Mouse (Mus musculus) natural killer cell, adult 2 months (primary cell): Measurements from ENCODE around the gene Ftl1.
A peak's percentile ranks its signal among the peaks of the same experiment; 100 is the strongest.
"Not testable (repeated sequence)": the region's sequence is repeated elsewhere in the genome, so short reads cannot be mapped to it uniquely, and the experiment has no call there.

Experiments used
- DNase-seq, 2 experiments: peaks; one replicate each; pipeline ENCODE4 v3.0.0; 2022; ENCODE audit warnings: low spot score in 2 of 2

Gene Ftl1

DNA sequence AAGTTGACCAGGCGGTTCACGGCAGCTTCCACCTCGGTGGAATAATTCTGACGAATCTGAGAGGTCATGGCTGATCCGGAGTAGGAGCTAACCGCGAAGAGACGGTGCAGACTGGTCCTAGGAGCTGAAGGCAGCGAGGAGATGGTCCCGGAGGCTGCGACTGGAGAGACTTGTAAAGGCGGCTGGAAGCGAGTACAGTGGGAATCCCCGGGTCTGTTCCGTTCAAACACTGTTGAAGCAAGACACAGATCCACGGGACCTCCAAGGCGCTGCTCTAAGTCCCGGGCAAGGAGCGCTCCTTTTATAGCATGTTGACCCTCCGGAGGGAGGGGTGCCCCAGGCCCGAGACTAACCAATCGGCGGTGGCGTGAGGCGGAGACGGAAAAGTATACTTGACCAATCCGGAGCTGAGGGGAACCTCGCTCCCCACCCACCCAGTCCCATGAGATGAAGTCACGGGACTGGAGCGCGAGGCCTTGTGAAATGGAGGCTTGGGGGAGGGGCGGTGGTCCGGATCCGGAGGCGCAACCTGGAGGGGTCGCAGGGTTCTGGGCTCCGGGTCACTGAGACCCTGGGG is at the start of gene Ftl1:
TSS of gene Ftl1 (minus strand) at position 321 of the 577 bp plus-strand sequence.
- peak; percentile 93 to 96 for DNase-seq

GRCm38 (mm10) chr7:45509181-45509882 is 49.6 kb upstream of the Ftl1 start:
- no peak for DNase-seq

- DNase-seq = no peak
Observed at GRCm38 (mm10) chr7:45508561-45508960, 48.9 kb upstream of the Ftl1 start.

- no peak for DNase-seq
Observed at GRCm38 (mm10) chr7:45507583-45507982, 47.9 kb upstream of the Ftl1 start.

DNA sequence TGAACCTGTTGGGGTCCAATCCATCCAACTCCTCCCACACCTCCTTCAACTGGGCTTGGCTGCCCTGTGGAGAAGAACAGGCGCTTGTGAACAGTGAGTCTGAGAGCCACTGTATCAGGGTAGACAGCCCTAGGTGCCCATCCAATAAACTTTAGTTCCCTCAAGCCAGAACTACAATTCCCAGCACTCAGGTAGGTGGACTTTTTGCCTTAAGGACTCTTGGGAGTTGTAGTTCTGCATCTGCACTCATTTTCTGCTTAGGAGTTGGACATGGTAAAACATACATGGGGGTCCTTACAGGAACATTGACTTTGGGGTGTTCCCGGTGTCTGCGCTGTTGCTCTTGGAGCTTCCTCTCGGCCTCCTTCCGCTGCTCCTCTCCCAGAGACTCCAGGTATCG is 38.7 kb upstream of the Ftl1 start:
- DNase-seq = no peak

DNA sequence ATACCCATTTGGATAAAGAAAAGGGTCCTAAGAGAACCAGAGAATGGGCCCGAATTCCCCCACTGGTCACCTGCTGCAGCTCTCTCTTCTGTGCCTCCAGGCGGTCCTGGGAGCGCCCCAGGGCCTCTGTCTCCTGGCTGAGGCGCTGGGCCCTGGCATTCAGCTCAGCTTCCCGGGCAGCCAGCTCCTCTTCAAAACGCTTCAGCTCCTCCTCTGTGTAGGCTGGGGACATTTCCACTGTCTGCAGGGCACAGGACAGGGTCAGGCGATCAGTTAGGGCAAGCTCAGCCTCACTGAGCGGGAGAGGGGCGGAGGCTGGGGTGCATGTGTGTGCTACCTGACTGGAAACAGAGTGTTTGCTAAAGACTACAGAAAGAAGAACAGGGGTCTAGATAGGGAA is 34.9 kb upstream of the Ftl1 start:
- no peak for DNase-seq

GRCm38 (mm10) chr7:45492951-45493350 is 33.3 kb upstream of the Ftl1 start:
- DNase-seq = no peak

DNA sequence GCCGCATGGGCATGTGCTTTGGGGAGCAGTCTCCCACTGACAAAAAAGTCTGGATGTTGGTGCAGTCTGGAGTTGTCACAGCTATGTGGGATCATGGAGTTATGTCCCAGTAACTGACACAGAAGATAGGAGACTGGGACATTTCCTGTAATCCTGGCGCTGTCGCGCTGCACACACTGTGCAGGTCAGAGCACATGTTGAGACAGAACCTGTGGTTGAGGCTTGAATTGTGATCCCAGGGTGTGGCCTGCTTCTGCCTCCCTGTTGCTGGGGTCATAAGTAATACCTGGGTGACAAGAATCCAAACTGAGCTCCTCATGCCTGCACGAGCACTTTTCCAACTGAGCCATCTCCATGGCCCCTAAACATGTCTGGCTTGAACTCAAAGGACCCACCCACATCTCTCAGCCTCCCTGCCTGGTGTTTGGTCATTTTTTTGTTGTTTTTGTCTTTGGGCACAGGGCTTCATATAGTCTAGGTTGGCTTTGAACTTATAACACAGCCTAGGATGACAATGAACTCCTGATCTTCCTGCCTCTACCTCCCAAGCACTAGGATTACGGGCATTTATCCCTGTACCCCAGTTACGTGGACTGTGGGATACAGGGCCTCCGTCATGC is 32.7 kb upstream of the Ftl1 start:
- DNase-seq = no peak

GRCm38 (mm10) chr7:45491264-45491663 is 31.6 kb upstream of the Ftl1 start:
- DNase-seq = no peak

GRCm38 (mm10) chr7:45490822-45491221 is 31.1 kb upstream of the Ftl1 start:
- DNase-seq = no peak

GRCm38 (mm10) chr7:45489578-45489977 is 29.9 kb upstream of the Ftl1 start:
- DNase-seq = no peak

GRCm38 (mm10) chr7:45488293-45489204 is 28.9 kb upstream of the Ftl1 start, which contains the start of gene Dhdh:
TSS of gene Dhdh (minus strand) at chr7:45488805.
- peak; percentile 34 to 42 for DNase-seq

DNA sequence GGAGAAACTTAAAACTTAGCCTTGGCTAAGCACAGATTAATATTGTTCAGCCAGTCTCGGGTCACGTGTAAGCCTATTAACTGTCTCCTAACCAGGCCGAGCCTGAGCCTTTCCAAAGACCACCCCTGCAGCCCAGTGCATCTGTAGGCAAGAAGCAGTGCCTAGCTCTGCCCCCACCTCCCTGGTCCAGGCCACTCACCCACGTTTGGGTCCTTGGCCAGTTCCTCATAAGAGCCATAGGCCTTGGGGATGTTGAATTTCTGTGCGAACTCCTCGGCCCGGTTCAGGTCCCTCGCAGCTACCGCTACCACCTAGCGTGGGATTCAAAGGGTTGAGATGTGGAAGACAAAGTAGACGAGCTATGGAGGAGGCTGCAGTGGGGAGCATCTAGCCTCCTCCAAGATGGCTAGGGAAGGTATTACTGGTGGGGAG is 28.2 kb upstream of the Ftl1 start:
- no peak for DNase-seq

DNA sequence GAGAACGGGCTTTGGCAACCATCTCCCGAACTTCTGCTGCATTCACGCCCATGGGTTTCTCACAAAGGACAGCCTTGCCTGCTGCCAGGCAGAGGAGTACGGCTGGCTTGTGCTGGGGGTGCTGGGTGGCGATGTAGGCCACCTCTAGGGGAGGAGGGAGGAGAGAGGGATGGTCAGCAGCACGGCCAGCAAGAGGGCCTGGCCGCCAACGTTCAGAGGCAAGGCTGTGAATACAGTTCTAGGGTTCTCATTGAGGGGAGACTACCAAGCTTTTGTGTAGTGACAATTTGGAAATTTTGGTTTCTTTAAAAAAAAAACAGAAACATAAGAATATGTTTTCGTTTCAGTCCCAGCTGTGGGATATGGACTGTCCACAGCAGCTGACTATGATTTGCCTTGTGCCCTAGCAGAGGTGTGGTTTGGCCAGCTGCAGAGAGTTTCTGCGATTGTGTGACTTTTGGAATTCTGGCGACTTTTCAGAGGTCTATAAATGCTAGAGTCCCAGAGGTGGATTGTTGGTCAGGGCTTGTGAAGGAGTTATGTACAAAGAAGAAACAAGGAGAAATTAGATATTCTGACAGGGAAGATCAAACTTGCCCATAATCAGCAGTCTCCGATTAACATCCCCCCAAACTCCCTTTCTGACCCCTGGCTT is 27.2 kb upstream of the Ftl1 start, which contains the start of gene Gm45808:
TSS of gene Gm45808 (minus strand) at position 51 of the 655 bp plus-strand sequence.
- DNase-seq = no peak

DNA sequence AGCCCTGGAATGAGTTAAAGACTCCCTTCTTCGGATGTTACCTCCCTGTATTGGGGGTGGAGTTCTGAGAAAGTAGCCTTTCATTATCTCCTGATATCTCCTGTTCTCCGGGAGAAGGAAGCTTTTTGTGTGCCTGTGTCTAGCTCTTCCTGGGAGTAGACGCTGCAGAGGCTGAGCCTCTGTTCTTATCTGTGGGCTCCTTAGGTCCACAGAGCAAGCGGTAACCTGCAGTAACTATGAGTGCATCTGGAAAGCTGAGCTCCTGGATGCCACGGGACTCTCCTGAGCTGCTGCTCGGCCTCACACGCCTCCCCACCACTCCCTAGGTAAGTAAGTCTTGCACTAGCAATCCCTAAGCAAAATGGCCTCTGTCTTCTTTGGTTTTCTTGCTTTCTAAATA is 26.5 kb upstream of the Ftl1 start:
- no peak for DNase-seq

DNA sequence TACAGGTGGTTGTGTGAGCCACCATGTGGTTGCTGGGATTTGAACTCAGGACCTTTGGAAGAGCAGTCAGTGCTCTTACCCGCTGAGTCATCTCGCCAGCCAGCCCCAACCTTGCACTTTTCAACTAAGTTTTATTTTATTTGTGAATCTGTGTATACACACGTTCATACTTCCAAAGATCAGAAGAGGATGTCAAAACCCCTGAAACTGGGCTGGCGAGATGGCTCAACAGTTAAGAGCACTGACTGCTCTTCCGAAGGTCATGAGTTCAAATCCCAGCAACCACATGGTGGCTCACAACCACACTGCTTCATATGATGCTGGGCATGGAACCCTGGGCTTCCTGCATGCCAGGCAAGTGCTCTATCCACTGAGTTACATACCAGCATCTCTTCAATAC is 25.3 kb upstream of the Ftl1 start:
- DNase-seq = not testable (repeated sequence)

DNA sequence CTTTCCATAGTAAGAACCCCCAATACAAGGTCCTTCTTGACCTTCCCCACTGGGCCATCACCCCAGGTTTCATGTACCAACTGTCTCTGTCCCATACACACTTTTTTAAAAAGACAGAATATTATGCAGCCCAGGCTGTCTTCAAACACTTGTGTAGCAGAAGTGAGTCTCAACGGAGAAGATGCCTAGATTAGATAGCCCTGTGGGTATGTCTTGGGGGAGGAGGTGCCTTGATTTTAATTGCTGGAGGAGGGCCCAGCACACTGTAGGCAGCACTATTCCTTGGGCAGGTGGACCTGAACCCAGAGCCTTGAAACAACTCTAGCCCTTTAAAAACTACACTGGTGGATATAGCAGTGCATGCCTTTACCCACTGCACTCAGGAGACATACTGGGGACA is 22.5 kb upstream of the Ftl1 start:
- no peak for DNase-seq

DNA sequence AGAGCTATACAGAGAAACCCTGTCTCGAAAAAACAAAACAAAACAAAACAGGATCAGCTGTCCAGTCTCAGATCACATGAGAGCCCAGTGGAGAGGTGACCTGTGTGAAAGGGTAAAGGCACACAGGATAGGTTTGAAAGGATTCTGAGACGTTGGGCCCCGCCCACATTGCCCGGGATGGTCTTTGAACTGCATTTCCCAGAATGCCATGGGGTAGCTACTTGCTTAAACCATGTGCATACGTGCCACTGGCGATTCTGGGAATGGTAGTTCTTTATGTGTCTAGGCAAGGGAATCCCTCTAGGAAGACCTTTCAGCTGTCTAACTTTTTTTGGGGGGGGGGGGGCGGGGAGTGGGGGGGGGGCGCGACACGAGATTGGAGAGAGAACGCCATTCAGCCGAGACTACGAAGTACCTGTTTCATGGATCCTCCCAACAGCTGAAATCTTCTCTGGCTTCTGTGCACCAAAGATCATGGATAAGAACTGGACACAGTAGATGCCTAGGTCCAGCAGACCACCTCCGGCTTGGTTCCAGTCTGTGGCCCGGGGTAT is 21.8 kb upstream of the Ftl1 start, which contains the start of gene Tulp2:
TSS of gene Tulp2 (plus strand) at position 504 of the 554 bp plus-strand sequence.
- peak; percentile 38 to 41 for DNase-seq

GRCm38 (mm10) chr7:45480310-45480709 is 20.6 kb upstream of the Ftl1 start:
- DNase-seq = not testable (repeated sequence)

DNA sequence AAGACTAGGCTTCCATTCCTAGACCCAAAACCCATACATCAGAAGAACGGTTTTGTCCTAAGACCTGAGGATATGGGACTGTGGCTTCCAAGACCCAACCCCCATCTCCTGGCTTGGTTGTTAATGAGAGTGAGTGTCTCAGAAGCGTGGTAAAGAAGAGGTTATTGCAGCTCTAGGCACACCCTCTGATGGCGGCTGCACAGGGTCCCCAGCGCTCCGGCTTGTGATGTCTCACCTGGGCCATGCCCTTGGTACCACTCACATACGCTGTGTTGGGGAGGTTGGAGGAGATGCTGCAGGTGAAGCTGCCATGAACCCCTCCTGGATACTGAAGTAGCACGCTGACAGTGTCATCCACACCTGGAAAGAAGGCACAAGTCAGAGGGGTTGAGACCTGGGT is 19.1 kb upstream of the Ftl1 start:
- no peak for DNase-seq

DNA sequence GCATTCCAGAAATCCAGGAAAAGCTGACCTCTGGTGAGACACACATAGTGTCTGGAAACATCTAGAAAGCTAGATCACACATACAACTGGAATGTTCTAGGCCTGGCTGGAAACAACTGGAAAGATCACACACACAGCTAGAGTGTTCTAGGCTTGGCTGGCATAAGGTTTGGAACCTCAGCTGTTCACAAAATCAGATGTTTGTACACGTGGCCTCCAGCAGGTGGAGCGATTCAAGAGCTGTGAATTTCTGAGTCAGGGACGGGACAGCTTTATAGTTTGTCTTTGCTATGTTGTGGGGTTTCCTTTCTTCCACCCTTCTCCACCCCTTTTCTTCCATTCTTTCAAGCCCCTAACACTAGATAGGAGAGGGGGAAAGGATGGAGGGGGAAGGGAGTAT is 17.3 kb upstream of the Ftl1 start:
- peak; percentile 41 to 56 for DNase-seq
